Mouse (Mus musculus) embryonic facial prominence, embryonic 13.5 days (tissue): ENCODE measurements around the gene Fam241b. TPM values are rescaled to one million over a fixed set of nuclear protein-coding genes. Genes with fewer than 3 reads are reported as not detected.

Source experiments
- ATAC-seq: fragments of 200-750 bp; cut with Nextera tagmentation; 2 replicates; pipeline ENCODE4 v1.8.0; 2017; ENCODE audit warnings: low read depth; ENCODE audit not compliant: insufficient number of reproducible peaks, insufficient read depth, low FRiP score, low TSS enrichment
- H3K27ac ChIP-seq: fragments of 300-500 bp; sonication (generic); 2 replicates; pipeline ENCODE4 v1.5.1; 2015; ENCODE audit warnings: moderate library complexity, mild to moderate bottlenecking, inconsistent platforms
- H3K27me3 ChIP-seq: fragments of 300-500 bp; sonication (generic); 2 replicates; pipeline ENCODE4 v1.6.1; 2015; ENCODE audit warnings: mild to moderate bottlenecking, inconsistent platforms
- H3K36me3 ChIP-seq: fragments of 300-500 bp; sonication (generic); 2 replicates; pipeline ENCODE4 v1.6.1; 2015; ENCODE audit warnings: mild to moderate bottlenecking, inconsistent platforms
- H3K4me1 ChIP-seq: fragments of 300-500 bp; sonication (generic); 2 replicates; pipeline ENCODE4 v1.6.1; 2015; ENCODE audit warnings: inconsistent platforms
- H3K4me2 ChIP-seq: fragments of 300-500 bp; sonication (generic); 2 replicates; pipeline ENCODE4 v1.6.1; 2015; ENCODE audit warnings: moderate library complexity, mild to moderate bottlenecking, inconsistent platforms
- H3K4me3 ChIP-seq: fragments of 300-500 bp; sonication (generic); 2 replicates; pipeline ENCODE4 v1.5.1; 2015; ENCODE audit warnings: mild to moderate bottlenecking, inconsistent platforms
- H3K9ac ChIP-seq: fragments of 300-500 bp; sonication (generic); 2 replicates; pipeline ENCODE4 v1.6.1; 2015; ENCODE audit warnings: mild to moderate bottlenecking, inconsistent platforms
- H3K9me3 ChIP-seq: fragments of 300-500 bp; sonication (generic); 2 replicates; pipeline ENCODE4 v1.6.1; 2016; ENCODE audit warnings: inconsistent platforms
- WGBS: fragments of 180-500 bp; shearing (Covaris S2); methylation state at CpG from one replicate; pipeline ENCODE4 v1.1.7; 2015; ENCODE audit warnings: mixed read lengths; 5-methylcytosine and 5-hydroxymethylcytosine counted together
- polyA plus RNA-seq: library from polyadenylated mRNA; unstranded; fragments of >200 nt; fragmentation: Nextera tagmentation; extraction: Ambion mirVana; gene quantifications from 2 replicates; pipeline ENCODE4 v1.2.1, GENCODE M21; 2015

The Fam241b gene
- polyA plus RNA-seq, 1 experiment from 2014 or later, result 21.2 TPM

GRCm38 (mm10) chr10:62066213-62066612 lies 77.5 kb downstream of the Fam241b start:
- Histone ChIP-seq H3K36me3 (no peaks in the 10 kb centered on the region), H3K9me3 (no peaks in the 10 kb centered on the region), H3K4me1 (peaks cover 10% of the 10 kb centered on the region), H3K4me3 (no peak overlapping the region), H3K27me3 (no peaks in the 10 kb centered on the region), H3K9ac (no peak overlapping the region), H3K27ac (no peak overlapping the region), H3K4me2 (no peak overlapping the region)
- WGBS, result 68% methylated on average over 7 of the region's 7 CpGs
- ATAC-seq, result no peak

GRCm38 (mm10) chr10:62062786-62063185 lies 80.9 kb downstream of the Fam241b start:
- Histone ChIP-seq H3K9ac (no peak overlapping the region), H3K36me3 (no peaks in the 10 kb centered on the region), H3K27ac (no peak overlapping the region), H3K9me3 (no peaks in the 10 kb centered on the region), H3K27me3 (no peaks in the 10 kb centered on the region), H3K4me3 (no peak overlapping the region), H3K4me2 (no peak overlapping the region), H3K4me1 (peaks cover 25% of the 10 kb centered on the region)
- no peak for ATAC-seq
- 63% methylated on average over 5 of the region's 5 CpGs for WGBS

GRCm38 (mm10) chr10:62060969-62061678 lies 82.6 kb downstream of the Fam241b start:
- peak overlapping the region; percentile 37 for H3K4me2 ChIP-seq
- no peak overlapping the region for H3K9ac ChIP-seq
- ATAC-seq, result no peak
- H3K9me3 ChIP-seq, result no peaks in the 10 kb centered on the region
- no peaks in the 10 kb centered on the region for H3K36me3 ChIP-seq
- H3K4me1 ChIP-seq, result peaks cover 25% of the 10 kb centered on the region
- peak overlapping the region; percentile 88 for H3K27ac ChIP-seq
- H3K4me3 ChIP-seq, result no peak overlapping the region
- 45% methylated on average over 14 of the region's 14 CpGs for WGBS
- H3K27me3 ChIP-seq, result no peaks in the 10 kb centered on the region

- Histone ChIP-seq H3K27me3 (no peaks in the 10 kb centered on the region), H3K9me3 (no peaks in the 10 kb centered on the region), H3K27ac (peak overlapping the region; percentile 88), H3K9ac (peak overlapping the region; percentile 23; the same call in 1 of the 2 replicates), H3K4me3 (no peak overlapping the region), H3K4me2 (peak overlapping the region; percentile 37), H3K4me1 (peaks cover 25% of the 10 kb centered on the region), H3K36me3 (no peaks in the 10 kb centered on the region)
- WGBS, result 20% methylated on average over 16 of the region's 16 CpGs
- ATAC-seq, result no peak
These were observed 83.4 kb downstream of the Fam241b start for GRCm38 (mm10) chr10:62060224-62060913.

GRCm38 (mm10) chr10:62058508-62059375 lies 85.0 kb downstream of the Fam241b start:
- 80% methylated on average over 13 of the region's 13 CpGs for WGBS
- H3K4me2 ChIP-seq, result no peak overlapping the region
- H3K9ac ChIP-seq, result no peak overlapping the region
- peaks cover 25% of the 10 kb centered on the region for H3K4me1 ChIP-seq
- no peak for ATAC-seq
- H3K36me3 ChIP-seq, result no peaks in the 10 kb centered on the region
- no peak overlapping the region for H3K27ac ChIP-seq
- no peaks in the 10 kb centered on the region for H3K9me3 ChIP-seq
- no peak overlapping the region for H3K4me3 ChIP-seq
- no peaks in the 10 kb centered on the region for H3K27me3 ChIP-seq

Other genes with a start within 250 kb of the Fam241b start
- 6.4 and 11.4 TPM in 2 replicates for gene Col13a1, start 164.8 kb downstream of the Fam241b start, polyA plus RNA-seq
- gene Neurog3, start 10.8 kb downstream of the Fam241b start, polyA plus RNA-seq, result not detected in 2 replicates
- gene Tspan15, start 87.3 kb upstream of the Fam241b start, polyA plus RNA-seq, result 9.8 and 11.3 TPM in 2 replicates
- gene Tacr2, start 108.5 kb upstream of the Fam241b start, polyA plus RNA-seq, result not detected in 2 replicates
- gene Hk1, start 236.0 kb upstream of the Fam241b start, polyA plus RNA-seq, result 32.9 and 38.9 TPM in 2 replicates